Mouse (Mus musculus): ENCODE measurements around the gene Gpr83. TPM values are rescaled to one million over a fixed set of nuclear protein-coding genes. Genes with fewer than 3 reads are reported as not detected.
"Not testable (repeated sequence)": the region's sequence is repeated elsewhere in the genome, so short reads cannot be mapped to it uniquely, and the experiment has no call there.

Gene Gpr83
- polyA plus RNA-seq, 1 experiment from 2014 or later: 3.0 TPM

GRCm38 (mm10) chr9:14875743-14876507 lies 15.9 kb downstream of the Gpr83 start:
- Histone ChIP-seq H3K9ac (ENCODE audit: low read length) (no peak overlapping the region), H3K36me3 (ENCODE audit: control insufficient read depth, insufficient read depth) (no peaks in the 10 kb centered on the region), H3K4me1 (ENCODE audit: control insufficient read depth, insufficient read depth, low read length) (no peaks in the 10 kb centered on the region), H3K27me3 (ENCODE audit: control insufficient read depth, insufficient read depth, low read length) (no peaks in the 10 kb centered on the region; the same call in 1 of the 2 replicates), H3K4me3 (ENCODE audit: low read length) (no peak overlapping the region), H3K27ac (ENCODE audit: low read length) (peak overlapping the region; percentile 18; the same call in 1 of the 2 replicates), H3K9me3 (replicated peaks; ENCODE audit: control insufficient read depth, low read length) (no peaks in the 10 kb centered on the region), H3K4me2 (ENCODE audit: low read depth, low read length) (no peak overlapping the region)
- WGBS: 58% methylated on average over 5 of the region's 5 CpGs
- ATAC-seq (replicated peaks; ENCODE audit: extremely low read depth, insufficient read depth, low FRiP score): peak; percentile 71

- ATAC-seq (replicated peaks; ENCODE audit: extremely low read depth, insufficient read depth, low FRiP score): peak; percentile 47; the same call in 1 of the 2 replicates
- H3K36me3 ChIP-seq (ENCODE audit: control insufficient read depth, insufficient read depth); H3K4me2 ChIP-seq (ENCODE audit: low read depth, low read length); H3K27me3 ChIP-seq (ENCODE audit: control insufficient read depth, insufficient read depth, low read length); H3K4me3 ChIP-seq (ENCODE audit: low read length); H3K9ac ChIP-seq (ENCODE audit: low read length); H3K9me3 ChIP-seq (replicated peaks; ENCODE audit: control insufficient read depth, low read length); H3K4me1 ChIP-seq (ENCODE audit: control insufficient read depth, insufficient read depth, low read length): not testable (repeated sequence)
- 0 out of 2 replicates have a peak overlapping the region, but pooled peaks have one; percentile 16 for H3K27ac ChIP-seq (ENCODE audit: low read length)
- WGBS: 32% methylated on average over 8 of the region's 8 CpGs
These were observed 16.6 kb downstream of the Gpr83 start for GRCm38 (mm10) chr9:14876566-14876965.

GRCm38 (mm10) chr9:14884641-14885040 lies 24.6 kb downstream of the Gpr83 start:
- H3K36me3 ChIP-seq (ENCODE audit: control insufficient read depth, insufficient read depth): no peaks in the 10 kb centered on the region
- no peak overlapping the region for H3K27ac ChIP-seq (ENCODE audit: low read length)
- no peaks in the 10 kb centered on the region for H3K4me1 ChIP-seq (ENCODE audit: control insufficient read depth, insufficient read depth, low read length)
- H3K27me3 ChIP-seq (ENCODE audit: control insufficient read depth, insufficient read depth, low read length): no peaks in the 10 kb centered on the region
- ATAC-seq (replicated peaks; ENCODE audit: extremely low read depth, insufficient read depth, low FRiP score): no peak
- no peak overlapping the region for H3K4me2 ChIP-seq (ENCODE audit: low read depth, low read length)
- H3K9ac ChIP-seq (ENCODE audit: low read length): no peak overlapping the region
- no peaks in the 10 kb centered on the region for H3K9me3 ChIP-seq (replicated peaks; ENCODE audit: control insufficient read depth, low read length)
- H3K4me3 ChIP-seq (ENCODE audit: low read length): no peak overlapping the region
- 42% methylated on average over 4 of the region's 4 CpGs for WGBS

- no peak for ATAC-seq (replicated peaks; ENCODE audit: extremely low read depth, insufficient read depth, low FRiP score)
- H3K9ac ChIP-seq (ENCODE audit: low read length): no peak overlapping the region
- H3K4me1 ChIP-seq (ENCODE audit: control insufficient read depth, insufficient read depth, low read length): no peaks in the 10 kb centered on the region
- no peaks in the 10 kb centered on the region for H3K9me3 ChIP-seq (replicated peaks; ENCODE audit: control insufficient read depth, low read length)
- no peak overlapping the region for H3K27ac ChIP-seq (ENCODE audit: low read length)
- H3K27me3 ChIP-seq (ENCODE audit: control insufficient read depth, insufficient read depth, low read length): no peaks in the 10 kb centered on the region
- H3K4me3 ChIP-seq (ENCODE audit: low read length): no peak overlapping the region
- H3K36me3 ChIP-seq (ENCODE audit: control insufficient read depth, insufficient read depth): no peaks in the 10 kb centered on the region
- H3K4me2 ChIP-seq (ENCODE audit: low read depth, low read length): no peak overlapping the region
These were observed 25.1 kb downstream of the Gpr83 start for GRCm38 (mm10) chr9:14885151-14885550.

- Histone ChIP-seq H3K4me2 (ENCODE audit: low read depth, low read length) (no peak overlapping the region), H3K9ac (ENCODE audit: low read length) (no peak overlapping the region), H3K9me3 (replicated peaks; ENCODE audit: control insufficient read depth, low read length) (no peaks in the 10 kb centered on the region), H3K36me3 (ENCODE audit: control insufficient read depth, insufficient read depth) (no peaks in the 10 kb centered on the region), H3K27me3 (ENCODE audit: control insufficient read depth, insufficient read depth, low read length) (no peaks in the 10 kb centered on the region), H3K27ac (ENCODE audit: low read length) (no peak overlapping the region), H3K4me1 (ENCODE audit: control insufficient read depth, insufficient read depth, low read length) (no peaks in the 10 kb centered on the region), H3K4me3 (ENCODE audit: low read length) (no peak overlapping the region)
- WGBS: 68% methylated on average over 1 of the region's 1 CpGs
- no peak for ATAC-seq (replicated peaks; ENCODE audit: extremely low read depth, insufficient read depth, low FRiP score)
These were observed 25.9 kb downstream of the Gpr83 start for GRCm38 (mm10) chr9:14885954-14886353.

GRCm38 (mm10) chr9:14887787-14888382 lies 27.9 kb downstream of the Gpr83 start:
- H3K27me3 ChIP-seq (ENCODE audit: control insufficient read depth, insufficient read depth, low read length): no peaks in the 10 kb centered on the region
- no peak overlapping the region for H3K9ac ChIP-seq (ENCODE audit: low read length)
- no peaks in the 10 kb centered on the region for H3K9me3 ChIP-seq (replicated peaks; ENCODE audit: control insufficient read depth, low read length)
- H3K4me1 ChIP-seq (ENCODE audit: control insufficient read depth, insufficient read depth, low read length): no peaks in the 10 kb centered on the region
- peak; percentile 37; the same call in 1 of the 2 replicates for ATAC-seq (replicated peaks; ENCODE audit: extremely low read depth, insufficient read depth, low FRiP score)
- H3K4me2 ChIP-seq (ENCODE audit: low read depth, low read length): no peak overlapping the region
- no peak overlapping the region for H3K4me3 ChIP-seq (ENCODE audit: low read length)
- 62% methylated on average over 6 of the region's 6 CpGs for WGBS
- no peak overlapping the region for H3K27ac ChIP-seq (ENCODE audit: low read length)
- H3K36me3 ChIP-seq (ENCODE audit: control insufficient read depth, insufficient read depth): no peaks in the 10 kb centered on the region

GRCm38 (mm10) chr9:14888671-14889070 lies 28.7 kb downstream of the Gpr83 start:
- H3K9me3 ChIP-seq (replicated peaks; ENCODE audit: control insufficient read depth, low read length): no peaks in the 10 kb centered on the region
- no peak overlapping the region for H3K4me2 ChIP-seq (ENCODE audit: low read depth, low read length)
- no peaks in the 10 kb centered on the region for H3K4me1 ChIP-seq (ENCODE audit: control insufficient read depth, insufficient read depth, low read length)
- H3K9ac ChIP-seq (ENCODE audit: low read length): no peak overlapping the region
- no peak for ATAC-seq (replicated peaks; ENCODE audit: extremely low read depth, insufficient read depth, low FRiP score)
- H3K27me3 ChIP-seq (ENCODE audit: control insufficient read depth, insufficient read depth, low read length): no peaks in the 10 kb centered on the region
- no peak overlapping the region for H3K27ac ChIP-seq (ENCODE audit: low read length)
- H3K4me3 ChIP-seq (ENCODE audit: low read length): no peak overlapping the region
- no peaks in the 10 kb centered on the region for H3K36me3 ChIP-seq (ENCODE audit: control insufficient read depth, insufficient read depth)
- WGBS: 69% methylated on average over 6 of the region's 6 CpGs

- Histone ChIP-seq H3K27me3 (ENCODE audit: control insufficient read depth, insufficient read depth, low read length) (no peaks in the 10 kb centered on the region), H3K4me2 (ENCODE audit: low read depth, low read length) (no peak overlapping the region), H3K36me3 (ENCODE audit: control insufficient read depth, insufficient read depth) (no peaks in the 10 kb centered on the region), H3K27ac (ENCODE audit: low read length) (no peak overlapping the region), H3K4me1 (ENCODE audit: control insufficient read depth, insufficient read depth, low read length) (no peaks in the 10 kb centered on the region), H3K4me3 (ENCODE audit: low read length) (no peak overlapping the region), H3K9ac (ENCODE audit: low read length) (no peak overlapping the region), H3K9me3 (replicated peaks; ENCODE audit: control insufficient read depth, low read length) (peaks cover 6% of the 10 kb centered on the region; the same call in 1 of the 2 replicates)
- no peak for ATAC-seq (replicated peaks; ENCODE audit: extremely low read depth, insufficient read depth, low FRiP score)
- WGBS: 84% methylated on average over 3 of the region's 3 CpGs
These were observed 30.7 kb downstream of the Gpr83 start for GRCm38 (mm10) chr9:14890699-14891098.

GRCm38 (mm10) chr9:14891891-14892290 lies 31.9 kb downstream of the Gpr83 start:
- Histone ChIP-seq H3K4me3 (ENCODE audit: low read length) (no peak overlapping the region), H3K9me3 (replicated peaks; ENCODE audit: control insufficient read depth, low read length) (peaks cover 6% of the 10 kb centered on the region; the same call in 1 of the 2 replicates), H3K27ac (ENCODE audit: low read length) (no peak overlapping the region), H3K4me2 (ENCODE audit: low read depth, low read length) (no peak overlapping the region), H3K27me3 (ENCODE audit: control insufficient read depth, insufficient read depth, low read length) (no peaks in the 10 kb centered on the region), H3K9ac (ENCODE audit: low read length) (no peak overlapping the region), H3K4me1 (ENCODE audit: control insufficient read depth, insufficient read depth, low read length) (no peaks in the 10 kb centered on the region), H3K36me3 (ENCODE audit: control insufficient read depth, insufficient read depth) (no peaks in the 10 kb centered on the region)
- 83% methylated on average over 5 of the region's 5 CpGs for WGBS
- no peak for ATAC-seq (replicated peaks; ENCODE audit: extremely low read depth, insufficient read depth, low FRiP score)
